20 mouse cellular contexts compared by ENCODE assay signal in genomic region chr2:28209653-28210052, GRCm38 (mm10). TPM values are rescaled to one million over a fixed set of nuclear protein-coding genes. Genes with fewer than 3 reads are reported as not detected.
DNase-seq lines count a peak whose midpoint lies in the region; ATAC-seq and TF ChIP-seq lines count a peak whose summit lies in the region.
"Had no signal": no experiment of that assay in that cellular context is flagged by ENCODE, and none has a peak within 500 bp of the region (broad histone marks: within the 10 kb centered on the region; RNA-seq: fewer than 3 reads in every experiment).

No protein-coding gene starts in this region.

- no peak for TF ChIP-seq POLR2A in cerebellum, adult 2 months (IDR thresholded peaks at IDR 0.05; ENCODE audit: borderline replicate concordance, insufficient read depth, low read length)

- no peak for ATAC-seq in hindbrain, embryonic 11.5 days (ENCODE audit: low FRiP score)
- ATAC-seq in hindbrain, postnatal 0 days, result no peak
- ATAC-seq in neural tube, embryonic 13.5 days (ENCODE audit: low read depth), result no peak
- ATAC-seq: CD4-positive, CD25-positive, alpha-beta regulatory T cell, adult 4 months had no signal

- TF ChIP-seq CTCF in cerebellum, adult 2 months (IDR thresholded peaks at IDR 0.05; ENCODE audit: borderline replicate concordance, insufficient read depth, low read depth, low read length), result no peak
- TF ChIP-seq CTCF in hindbrain, postnatal 0 days (IDR thresholded peaks at IDR 0.05; ENCODE audit: low read depth), result no peak

- DNase-seq in cerebellum, adult 2 months, result peak; percentile 62
- no peak for DNase-seq in cerebellum, postnatal 4 days (ENCODE audit: low spot score in 2 of 2)
- no peak for DNase-seq in hindbrain, embryonic 11.5 days (ENCODE audit: low spot score)
- no peak for DNase-seq in hindbrain, postnatal 0 days (ENCODE audit: low spot score)
- DNase-seq in neural tube, embryonic 10.5 days (ENCODE audit: extremely low spot score, low spot score), result no peak
- no peak for DNase-seq in urinary bladder, postnatal 36 days (ENCODE audit: low spot score in 2 of 2)
- no peak for DNase-seq in kidney, adult 18-20 months
- DNase-seq: adrenal gland, postnatal 25 days; cerebellum, postnatal 14 days; kidney, adult 11 months; kidney, postnatal 14 days; lung, adult 18-20 months; lung, postnatal 14 days; thymus, postnatal 25 days had no signal

- 23% methylated on average over 12 of the region's 12 CpGs for WGBS in cerebellum, adult 2 months
- 85% methylated on average over 12 of the region's 12 CpGs for WGBS in hindbrain, embryonic 11.5 days
- 62% methylated on average over 12 of the region's 12 CpGs for whole genome bisulfite sequencing in hindbrain, postnatal 0 days
- 59% methylated on average over 12 of the region's 12 CpGs for WGBS in neural tube, embryonic 13.5 days

- H3K9ac ChIP-seq in hindbrain, embryonic 11.5 days (ENCODE audit: low read depth, low read length), result no peak overlapping the region
- H3K9ac ChIP-seq in hindbrain, postnatal 0 days (replicated peaks; ENCODE audit: low read length), result no peak overlapping the region
- H3K9ac ChIP-seq in neural tube, embryonic 13.5 days, result 0 out of 2 replicates have a peak overlapping the region, but pooled peaks have one; percentile 53
- H3K9ac ChIP-seq: neural tube, embryonic 12.5 days had no signal

- H3K27me3 ChIP-seq in cerebellum, adult 2 months (ENCODE audit: control insufficient read depth, insufficient read depth, low read length), result no peaks in the 10 kb centered on the region
- no peaks in the 10 kb centered on the region; the same call in 1 of the 2 replicates for H3K27me3 ChIP-seq in hindbrain, embryonic 11.5 days (ENCODE audit: control insufficient read depth, insufficient read depth, low read length)
- H3K27me3 ChIP-seq in hindbrain, postnatal 0 days (ENCODE audit: insufficient read depth, low read length), result no peaks in the 10 kb centered on the region
- peaks cover 13% of the 10 kb centered on the region for H3K27me3 ChIP-seq in neural tube, embryonic 13.5 days

- peaks cover 49% of the 10 kb centered on the region for H3K4me1 ChIP-seq in cerebellum, adult 2 months (ENCODE audit: control insufficient read depth, insufficient read depth, low read length)
- peaks cover 17% of the 10 kb centered on the region; the same call in 1 of the 2 replicates for H3K4me1 ChIP-seq in hindbrain, embryonic 11.5 days (replicated peaks; ENCODE audit: control insufficient read depth, insufficient read depth, low read length)
- no peaks in the 10 kb centered on the region; the same call in 1 of the 2 replicates for H3K4me1 ChIP-seq in hindbrain, postnatal 0 days (ENCODE audit: insufficient read depth, low read length)
- H3K4me1 ChIP-seq in neural tube, embryonic 13.5 days (replicated peaks), result peaks cover 88% of the 10 kb centered on the region

- no peaks in the 10 kb centered on the region for H3K9me3 ChIP-seq in hindbrain, embryonic 11.5 days (ENCODE audit: control insufficient read depth, low read length)
- H3K9me3 ChIP-seq in hindbrain, postnatal 0 days (ENCODE audit: low read length), result no peaks in the 10 kb centered on the region
- H3K9me3 ChIP-seq in neural tube, embryonic 13.5 days, result no peaks in the 10 kb centered on the region
- H3K9me3 ChIP-seq: embryonic facial prominence, embryonic 10.5 days; neural tube, embryonic 12.5 days had no signal

- peaks cover 1% of the 10 kb centered on the region for H3K36me3 ChIP-seq in hindbrain, embryonic 11.5 days (ENCODE audit: control insufficient read depth, insufficient read depth, low read length)
- H3K36me3 ChIP-seq in hindbrain, postnatal 0 days (ENCODE audit: insufficient read depth, low read length), result peaks cover 17% of the 10 kb centered on the region
- peaks cover 23% of the 10 kb centered on the region for H3K36me3 ChIP-seq in neural tube, embryonic 13.5 days
- H3K36me3 ChIP-seq: G1E had no signal

- H3K4me2 ChIP-seq in hindbrain, embryonic 11.5 days (replicated peaks; ENCODE audit: low read depth, low read length), result no peak overlapping the region
- no peak overlapping the region for H3K4me2 ChIP-seq in hindbrain, postnatal 0 days (ENCODE audit: low read depth, low read length)
- H3K4me2 ChIP-seq in neural tube, embryonic 13.5 days, result peak overlapping the region; percentile 9; the same call in 1 of the 2 replicates
- H3K4me2 ChIP-seq: liver, embryonic 11.5 days; neural tube, embryonic 12.5 days had no signal

- peak overlapping the region; percentile 24 for H3K4me3 ChIP-seq in cerebellum, adult 2 months (replicated peaks; ENCODE audit: insufficient read depth, low read depth, low read length)
- no peak overlapping the region for H3K4me3 ChIP-seq in hindbrain, embryonic 11.5 days (ENCODE audit: low read depth, low read length)
- no peak overlapping the region for H3K4me3 ChIP-seq in hindbrain, postnatal 0 days (ENCODE audit: low read length)
- H3K4me3 ChIP-seq in neural tube, embryonic 13.5 days, result no peak overlapping the region
- H3K4me3 ChIP-seq: embryonic facial prominence, embryonic 10.5 days; neural tube, embryonic 12.5 days had no signal

- no peak overlapping the region for H3K27ac ChIP-seq in cerebellum, adult 2 months (ENCODE audit: insufficient read depth, low read length)
- H3K27ac ChIP-seq in hindbrain, embryonic 11.5 days (ENCODE audit: low read depth, low read length), result peak overlapping the region; percentile 24; the same call in 1 of the 2 replicates
- H3K27ac ChIP-seq in hindbrain, postnatal 0 days, result no peak overlapping the region
- peak overlapping the region; percentile 65 for H3K27ac ChIP-seq in neural tube, embryonic 13.5 days (replicated peaks)
- H3K27ac ChIP-seq: embryonic facial prominence, embryonic 10.5 days; neural tube, embryonic 12.5 days had no signal

RNA-seq across cellular contexts. Expression of gene Olfm1, which starts 16.9 kb away (rescaled TPM):
- polyA plus RNA-seq in cerebellum, adult 2 months (2012; rRNA removed), result 567 and 588 TPM in 2 replicates
- polyA plus RNA-seq in hindbrain, embryonic 11.5 days (2014; fragmentation: Nextera tagmentation; extraction: Ambion mirVana), result 139 and 152 TPM in 2 replicates
- 460 and 484 TPM in 2 replicates for total RNA-seq in hindbrain, postnatal 0 days (2014; rRNA removed)
- polyA plus RNA-seq in hindbrain, postnatal 0 days (2015; fragmentation: Nextera tagmentation; extraction: Ambion mirVana), result 346 and 367 TPM in 2 replicates
- polyA plus RNA-seq in neural tube, embryonic 13.5 days (2015; fragmentation: Nextera tagmentation; extraction: Ambion mirVana), result 298 and 324 TPM in 2 replicates
- polyA plus RNA-seq: CD4-positive, CD25-positive, alpha-beta regulatory T cell, adult 4 months had no signal

Comparison
In these comparisons a context has a peak if more than half of its experiments do, and no peak if none do; other contexts are left out.
1. DNase-seq: peak in cerebellum, adult 2 months (2 of 2); none in cerebellum, postnatal 4 days (0 of 2), hindbrain, embryonic 11.5 days (single experiment), hindbrain, postnatal 0 days (single experiment), neural tube, embryonic 10.5 days (single experiment), urinary bladder, postnatal 36 days (0 of 2) and kidney, adult 18-20 months (single experiment).
2. H3K27ac ChIP-seq: peak in hindbrain, embryonic 11.5 days (single experiment) and neural tube, embryonic 13.5 days (single experiment); none in cerebellum, adult 2 months (single experiment) and hindbrain, postnatal 0 days (single experiment).